15 mouse cellular contexts compared by ENCODE assay signal in genomic region chr14:24275534-24275933, GRCm38 (mm10). TPM values are rescaled to one million over a fixed set of nuclear protein-coding genes. Genes with fewer than 3 reads are reported as not detected.
DNase-seq lines count a peak whose midpoint lies in the region; ATAC-seq and TF ChIP-seq lines count a peak whose summit lies in the region.
"Had no signal": no experiment of that assay in that cellular context is flagged by ENCODE, and none has a peak within 500 bp of the region (broad histone marks: within the 10 kb centered on the region; RNA-seq: fewer than 3 reads in every experiment).

No protein-coding gene starts in this region.

- no peak for TF ChIP-seq EP300 in liver, postnatal 0 days (IDR thresholded peaks at IDR 0.05; ENCODE audit: low read depth)

- H3K4me1 ChIP-seq in forebrain, embryonic 13.5 days = no peaks in the 10 kb centered on the region
- H3K4me1 ChIP-seq in forebrain, embryonic 10.5 days = no peaks in the 10 kb centered on the region
- H3K4me1 ChIP-seq in liver, adult 2 months (ENCODE audit: control insufficient read depth, insufficient read depth, low read length) = no peaks in the 10 kb centered on the region
- no peaks in the 10 kb centered on the region for H3K4me1 ChIP-seq in liver, postnatal 0 days (ENCODE audit: insufficient read depth)

- intact Hi-C loops in gastrocnemius, postnatal 14 days (cut with DNase I; ENCODE audit: low total_unique reads) = loop anchor here (5.0 kb wide), 1 partner anchor 208 kb away; no protein-coding TSS in a partner anchor

- H3K27me3 ChIP-seq in forebrain, embryonic 13.5 days = no peaks in the 10 kb centered on the region
- no peaks in the 10 kb centered on the region for H3K27me3 ChIP-seq in forebrain, embryonic 10.5 days (ENCODE audit: poor library complexity, severe bottlenecking)
- no peaks in the 10 kb centered on the region for H3K27me3 ChIP-seq in liver, adult 2 months (ENCODE audit: control insufficient read depth, insufficient read depth, low read length)
- no peaks in the 10 kb centered on the region for H3K27me3 ChIP-seq in liver, postnatal 0 days (ENCODE audit: insufficient read depth, low read length)

- no peak overlapping the region for H3K27ac ChIP-seq in forebrain, embryonic 13.5 days
- H3K27ac ChIP-seq in forebrain, embryonic 10.5 days = no peak overlapping the region
- no peak overlapping the region for H3K27ac ChIP-seq in liver, adult 2 months (replicated peaks; ENCODE audit: insufficient read depth, low read depth, low read length)
- no peak overlapping the region for H3K27ac ChIP-seq in liver, postnatal 0 days (ENCODE audit: low read depth)

- 55% methylated on average over 2 of the region's 2 CpGs for WGBS in forebrain, embryonic 13.5 days
- 57% methylated on average over 2 of the region's 2 CpGs for WGBS in forebrain, embryonic 10.5 days
- WGBS in liver, adult 2 months = 46% methylated on average over 2 of the region's 2 CpGs
- 39% methylated on average over 2 of the region's 2 CpGs for WGBS in liver, postnatal 0 days (ENCODE audit: insufficient replicate concordance)

- no peak overlapping the region for H3K4me3 ChIP-seq in forebrain, embryonic 13.5 days
- H3K4me3 ChIP-seq in forebrain, embryonic 10.5 days = no peak overlapping the region
- no peak overlapping the region for H3K4me3 ChIP-seq in liver, adult 2 months (ENCODE audit: insufficient read depth, low read depth, low read length)
- no peak overlapping the region for H3K4me3 ChIP-seq in liver, postnatal 0 days (ENCODE audit: low read depth, low read length)

- TF ChIP-seq CTCF in liver, adult 2 months (IDR thresholded peaks at IDR 0.05; ENCODE audit: low read depth, low read length) = 0 out of 2 replicates have a peak, but pooled peaks have one; percentile 9
- peak; percentile 35 for TF ChIP-seq CTCF in liver, postnatal 0 days (IDR thresholded peaks at IDR 0.05; ENCODE audit: low read depth)

- no peaks in the 10 kb centered on the region for H3K79me2 ChIP-seq in liver, adult 2 months (ENCODE audit: control insufficient read depth, insufficient read depth, low read length)

- TF ChIP-seq POLR2A in liver, adult 2 months (IDR thresholded peaks at IDR 0.05; ENCODE audit: extremely low read depth, insufficient read depth, low read length) = no peak

- ATAC-seq in forebrain, embryonic 13.5 days = peak; percentile 69; the same call in 1 of the 2 replicates
- no peak for ATAC-seq in liver, postnatal 0 days

- H3K36me3 ChIP-seq in forebrain, embryonic 13.5 days (ENCODE audit: poor library complexity, severe bottlenecking) = no peaks in the 10 kb centered on the region
- no peaks in the 10 kb centered on the region for H3K36me3 ChIP-seq in forebrain, embryonic 10.5 days (replicated peaks)
- no peaks in the 10 kb centered on the region for H3K36me3 ChIP-seq in liver, adult 2 months (ENCODE audit: control insufficient read depth, insufficient read depth, low read length)
- no peaks in the 10 kb centered on the region for H3K36me3 ChIP-seq in liver, postnatal 0 days (replicated peaks; ENCODE audit: insufficient read depth, low read length)

- no peak overlapping the region for H3K4me2 ChIP-seq in forebrain, embryonic 13.5 days
- H3K4me2 ChIP-seq in liver, postnatal 0 days (ENCODE audit: low read depth, low read length) = no peak overlapping the region

- H3K9me3 ChIP-seq in forebrain, embryonic 13.5 days (replicated peaks) = no peaks in the 10 kb centered on the region
- no peaks in the 10 kb centered on the region for H3K9me3 ChIP-seq in forebrain, embryonic 10.5 days
- H3K9me3 ChIP-seq in liver, postnatal 0 days (ENCODE audit: low read length) = no peaks in the 10 kb centered on the region

- no peak overlapping the region for H3K9ac ChIP-seq in forebrain, embryonic 13.5 days
- H3K9ac ChIP-seq in liver, adult 2 months (ENCODE audit: low read depth, low read length) = no peak overlapping the region
- no peak overlapping the region for H3K9ac ChIP-seq in liver, postnatal 0 days (replicated peaks)

- no peak for DNase-seq in forebrain, embryonic 10.5 days (ENCODE audit: extremely low spot score, low spot score)
- no peak for DNase-seq in liver, adult 2 months (ENCODE audit: extremely low read depth, low read depth, low spot score)
- no peak for DNase-seq in liver
- peak; percentile 12 for DNase-seq in brain, adult 2 months (ENCODE audit: low read depth, low spot score)
- DNase-seq in liver, postnatal 0 days = no peak
- DNase-seq in frontal cortex, postnatal 10 days (ENCODE audit: low spot score in 2 of 2) = no peak
- no peak for DNase-seq in gastrocnemius, postnatal 14 days
- DNase-seq: cerebellum, postnatal 36 days; kidney, postnatal 10 days; lung, postnatal 36 days; right cerebral cortex, postnatal 14 days had no signal

RNA-seq across cellular contexts. Expression of gene E330034G19Rik, which starts 17.5 kb away (rescaled TPM):
- not detected in 2 replicates for polyA plus RNA-seq in forebrain, embryonic 13.5 days (2015; fragmentation: Nextera tagmentation; extraction: Ambion mirVana)
- polyA plus RNA-seq in forebrain, embryonic 10.5 days (2016; fragmentation: Nextera tagmentation; extraction: Ambion mirVana) = not detected in 2 replicates
- not detected in 2 replicates for total RNA-seq in liver, adult 2 months (2014; rRNA removed)
- not detected in 2 replicates for polyA plus RNA-seq in liver, adult 2 months (2012; rRNA removed)
- not detected in 2 replicates for polyA plus RNA-seq in liver, postnatal 0 days (2015; fragmentation: Nextera tagmentation; extraction: Ambion mirVana)
- not detected for total RNA-seq in gastrocnemius, postnatal 14 days (2021)
- total RNA-seq: left cerebral cortex, postnatal 25 days had no signal
- polyA plus RNA-seq: heart, embryonic 16.5 days; stomach, embryonic 16.5 days had no signal

RNA-seq across cellular contexts. Expression of gene Dlg5, which starts 29.8 kb away (rescaled TPM):
- polyA plus RNA-seq in forebrain, embryonic 13.5 days (2015; fragmentation: Nextera tagmentation; extraction: Ambion mirVana) = 15.5 and 18.4 TPM in 2 replicates
- 15.0 and 16.5 TPM in 2 replicates for polyA plus RNA-seq in forebrain, embryonic 10.5 days (2016; fragmentation: Nextera tagmentation; extraction: Ambion mirVana)
- total RNA-seq in liver, adult 2 months (2014; rRNA removed) = 1.3 and 2.4 TPM in 2 replicates
- 2.9 and 4.0 TPM in 2 replicates for polyA plus RNA-seq in liver, adult 2 months (2012; rRNA removed)
- 0.47 and 0.88 TPM in 2 replicates for polyA plus RNA-seq in liver, postnatal 0 days (2015; fragmentation: Nextera tagmentation; extraction: Ambion mirVana)
- 1 to 10 TPM; 8.7 to 9.4 TPM for total RNA-seq in gastrocnemius, postnatal 14 days (2021)
